Mouse (Mus musculus) CH12F3 (cell line): ENCODE measurements around the gene Atxn1.

Experiments used
- in situ Hi-C: fragments of 300-500 bp; cut with MboI; formaldehyde crosslinking; loops from 2 replicates; pipeline ENCODE4 v1.14.3; 2020; ENCODE audit warnings: low sequenced_read_pairs

Gene Atxn1

GRCm38 (mm10) chr13:45690426-45690825, 274.4 kb downstream of the Atxn1 start:
- in situ Hi-C loops: no loop called here

GRCm38 (mm10) chr13:45688864-45689263, 275.9 kb downstream of the Atxn1 start:
- in situ Hi-C loops: no loop called here

DNA sequence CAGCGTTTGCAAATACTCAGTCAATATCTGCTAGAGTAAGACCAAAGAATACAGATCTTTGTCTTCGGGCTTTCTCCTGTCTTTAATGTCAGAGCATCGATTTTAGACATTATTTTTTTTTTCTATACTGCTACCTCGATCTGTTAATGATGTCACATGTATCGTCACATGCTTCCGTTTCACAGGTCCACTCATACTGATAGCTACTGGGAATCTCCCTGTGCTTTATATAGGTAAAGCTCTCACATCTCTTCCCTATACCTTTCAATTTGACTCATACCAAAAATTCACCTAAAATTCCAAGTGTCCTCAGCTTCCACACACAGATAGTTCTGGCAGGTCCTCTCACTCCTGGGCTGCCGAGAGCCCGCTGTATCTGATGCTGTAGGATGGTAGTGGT, 277.2 kb downstream of the Atxn1 start:
- in situ Hi-C loops: no loop called here

- in situ Hi-C loops: no loop called here
Observed at GRCm38 (mm10) chr13:45686309-45686582, 278.6 kb downstream of the Atxn1 start.

DNA sequence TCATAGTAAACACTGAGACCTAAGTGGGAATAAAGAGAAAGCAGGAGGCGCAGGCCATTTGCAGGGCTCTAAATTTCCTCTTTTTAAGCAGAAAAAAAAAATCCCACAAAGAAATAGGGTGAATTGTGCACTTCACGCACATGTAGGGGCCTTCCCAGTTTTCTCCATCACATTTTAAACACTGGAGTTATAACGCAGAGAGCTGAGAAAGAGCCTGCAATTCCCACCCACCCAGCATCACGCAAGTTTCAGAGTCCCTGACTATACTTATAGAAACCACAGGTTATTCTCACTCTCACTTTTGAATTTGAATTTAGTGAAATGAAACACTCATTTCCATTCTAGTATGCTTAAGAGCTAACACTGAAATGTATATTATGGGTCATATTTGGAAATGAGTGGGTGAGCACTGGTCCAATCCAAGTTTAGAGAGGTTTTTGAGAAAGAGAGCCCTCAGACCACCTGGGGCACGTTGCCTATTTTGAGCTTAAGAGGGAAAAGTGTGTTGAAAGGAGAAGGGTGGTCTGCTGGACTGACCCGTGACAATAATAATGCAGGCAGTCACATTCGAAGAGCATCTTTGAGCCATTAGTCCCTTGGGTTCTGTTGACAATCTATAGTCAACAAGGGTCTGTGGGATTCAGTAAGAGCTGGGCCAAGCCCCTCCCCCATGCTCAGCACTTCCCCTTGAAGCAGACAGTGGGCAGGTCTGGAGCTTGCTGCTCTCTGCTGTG, 279.1 kb downstream of the Atxn1 start:
- in situ Hi-C loops: no loop called here

DNA sequence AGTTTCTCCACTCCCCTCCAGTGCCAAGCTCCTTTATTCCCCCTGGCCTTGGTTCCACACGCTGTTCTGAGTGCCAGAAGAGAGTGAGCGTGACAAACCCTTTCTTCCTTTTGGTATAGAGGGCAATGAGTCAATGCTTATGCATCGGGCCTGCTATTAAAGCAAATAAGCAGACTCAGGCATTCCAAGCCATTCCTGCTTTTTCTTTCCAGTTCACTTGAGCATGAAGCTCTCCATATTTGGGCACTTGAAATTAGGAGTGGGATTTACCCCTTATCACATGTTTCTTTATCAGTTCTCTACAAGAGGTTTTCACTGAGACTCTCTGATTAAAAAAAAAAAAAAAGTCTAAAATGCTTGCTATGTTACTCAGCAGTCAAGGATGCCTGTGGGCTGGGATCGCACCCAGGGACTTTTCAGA, 279.9 kb downstream of the Atxn1 start:
- in situ Hi-C loops: no loop called here

DNA sequence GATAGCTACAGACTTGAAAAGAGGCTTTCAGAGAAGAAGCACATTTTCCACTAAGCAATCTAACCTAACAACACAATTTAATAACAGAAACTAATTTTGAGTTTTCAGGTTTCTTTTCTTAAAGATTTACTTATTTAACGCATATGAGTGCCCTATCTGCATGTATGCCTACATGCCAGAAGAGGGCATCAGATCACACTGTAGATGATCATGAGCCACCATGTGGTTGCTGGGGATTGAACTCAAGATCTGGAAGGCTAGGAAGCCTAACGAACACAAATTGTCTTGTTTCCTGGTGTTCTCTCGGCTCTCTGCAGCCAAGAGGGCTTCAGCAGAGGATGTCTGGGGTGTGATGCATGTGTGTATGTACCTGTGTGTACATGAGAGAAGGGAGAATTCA, 280.8 kb downstream of the Atxn1 start:
- in situ Hi-C loops: no loop called here

DNA sequence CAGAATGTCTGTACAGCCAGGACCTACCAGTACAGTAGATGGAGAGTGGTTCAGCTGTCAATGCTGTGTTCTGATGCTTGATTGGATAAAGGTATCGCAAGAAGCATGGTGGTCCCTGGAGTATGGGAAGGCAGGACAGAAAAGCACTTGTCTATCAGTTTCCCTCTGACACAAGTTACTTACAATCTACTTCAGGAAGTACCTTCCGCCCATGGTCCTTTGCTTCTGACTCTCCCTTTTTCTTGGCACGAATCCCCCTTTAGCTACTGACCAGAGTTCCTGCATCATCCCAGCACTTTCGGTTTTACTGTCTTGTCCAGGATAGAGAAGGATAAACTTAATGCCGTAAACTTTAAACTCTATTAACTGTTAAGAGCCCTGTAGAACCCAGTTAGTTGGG, 283.6 kb downstream of the Atxn1 start:
- in situ Hi-C loops: no loop called here

GRCm38 (mm10) chr13:45680651-45681050, 284.2 kb downstream of the Atxn1 start:
- in situ Hi-C loops: no loop called here

GRCm38 (mm10) chr13:45679096-45679495, 285.7 kb downstream of the Atxn1 start:
- in situ Hi-C loops: no loop called here

DNA sequence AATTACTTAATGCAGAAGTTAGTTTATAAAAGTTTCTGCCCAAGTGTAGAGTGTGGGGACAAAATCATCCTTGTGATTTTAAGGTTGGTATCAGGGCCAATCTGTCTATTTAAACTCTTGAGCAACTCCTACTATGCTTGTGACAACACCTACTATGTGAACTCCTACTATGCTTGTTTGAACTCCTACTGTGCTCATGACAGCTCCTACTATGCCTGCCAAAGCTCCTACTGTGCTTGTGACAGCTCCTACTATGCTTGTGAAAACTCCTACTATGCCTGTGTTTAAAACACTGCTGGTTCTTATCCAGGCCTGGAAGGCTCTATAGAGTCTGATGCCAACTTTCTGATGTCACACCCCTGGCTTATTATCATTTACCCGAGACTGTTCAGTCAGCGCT, 292.2 kb downstream of the Atxn1 start:
- in situ Hi-C loops: no loop called here

DNA sequence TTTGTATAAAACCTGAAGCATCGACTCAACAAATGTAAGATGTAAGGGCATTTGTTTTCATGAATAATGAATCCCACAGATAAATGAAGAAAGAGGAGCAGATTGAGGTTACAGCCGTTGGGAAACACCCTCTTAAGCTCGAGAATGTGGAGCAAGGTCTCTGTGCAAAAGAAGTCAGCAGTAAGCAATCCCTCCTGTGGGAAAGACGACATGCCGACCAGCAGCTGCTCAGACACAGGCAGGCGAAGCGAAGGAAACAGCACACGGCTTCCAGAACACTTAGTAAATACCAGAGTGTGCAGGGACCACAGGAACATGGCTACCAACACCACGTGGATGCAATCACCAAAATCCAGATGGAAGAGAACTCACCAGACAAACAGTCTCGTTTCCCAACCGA, 294.8 kb downstream of the Atxn1 start:
- in situ Hi-C loops: no loop called here

- in situ Hi-C loops: no loop called here
Observed at GRCm38 (mm10) chr13:45662852-45663251, 302.0 kb downstream of the Atxn1 start.

DNA sequence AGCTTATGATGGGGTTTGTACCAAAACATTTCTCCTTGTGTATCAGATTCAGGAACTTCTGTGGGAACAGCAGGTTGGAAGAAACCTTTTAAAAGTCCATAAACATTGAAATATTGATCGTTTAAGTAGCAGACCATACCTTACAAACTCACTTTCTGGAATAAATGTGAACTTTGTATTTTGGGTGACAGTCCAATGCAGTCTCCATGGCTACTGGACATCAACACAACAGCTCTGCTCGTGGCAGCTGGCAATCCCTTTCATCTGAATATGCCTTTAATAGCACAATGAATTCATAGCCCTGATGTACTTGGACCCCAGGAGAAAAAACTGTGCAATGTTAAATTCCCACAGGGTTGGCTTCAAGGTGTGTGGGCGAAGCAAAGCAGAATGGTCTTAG, 302.6 kb downstream of the Atxn1 start:
- in situ Hi-C loops: no loop called here

GRCm38 (mm10) chr13:45661283-45662185, 303.3 kb downstream of the Atxn1 start:
- in situ Hi-C loops: no loop called here

GRCm38 (mm10) chr13:45659813-45660212, 305.0 kb downstream of the Atxn1 start:
- in situ Hi-C loops: no loop called here

DNA sequence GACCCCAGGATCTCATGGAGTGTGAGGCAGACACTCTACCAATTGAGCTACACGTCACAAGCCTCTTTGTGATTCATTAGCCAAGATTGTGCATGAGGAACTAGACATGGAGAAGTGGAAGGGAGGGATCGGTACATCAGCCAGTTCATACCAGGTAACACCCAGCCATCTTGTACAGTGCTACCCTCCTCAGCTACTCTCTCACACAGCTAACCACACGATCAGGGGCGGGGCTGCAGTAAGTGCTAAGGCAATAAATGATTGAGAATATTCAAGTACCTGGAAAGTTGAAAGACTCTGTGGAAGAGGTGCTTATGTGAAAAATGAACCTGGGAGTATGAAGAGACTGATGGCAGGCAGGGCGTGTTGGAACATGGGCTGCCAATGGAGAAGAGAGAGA, 306.5 kb downstream of the Atxn1 start:
- in situ Hi-C loops: no loop called here

DNA sequence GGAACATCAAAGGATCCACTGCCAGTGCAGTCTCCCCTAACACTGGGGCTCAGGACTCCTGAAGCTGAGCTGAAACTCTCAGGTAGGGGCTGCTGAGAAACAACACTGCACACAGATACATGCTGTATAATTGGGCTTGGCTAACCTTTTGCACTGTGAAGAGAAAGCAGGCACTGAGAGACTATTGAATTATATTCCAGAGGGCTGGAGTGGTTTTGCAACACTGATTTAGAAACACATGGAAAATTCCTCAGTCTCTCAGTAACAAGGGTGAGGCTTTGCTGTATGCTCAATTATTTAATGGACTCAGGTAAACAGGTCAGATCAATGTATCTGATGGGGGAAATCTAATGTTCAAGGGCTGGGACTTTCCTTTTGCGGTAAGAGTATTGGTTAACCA, 307.6 kb downstream of the Atxn1 start:
- in situ Hi-C loops: no loop called here

DNA sequence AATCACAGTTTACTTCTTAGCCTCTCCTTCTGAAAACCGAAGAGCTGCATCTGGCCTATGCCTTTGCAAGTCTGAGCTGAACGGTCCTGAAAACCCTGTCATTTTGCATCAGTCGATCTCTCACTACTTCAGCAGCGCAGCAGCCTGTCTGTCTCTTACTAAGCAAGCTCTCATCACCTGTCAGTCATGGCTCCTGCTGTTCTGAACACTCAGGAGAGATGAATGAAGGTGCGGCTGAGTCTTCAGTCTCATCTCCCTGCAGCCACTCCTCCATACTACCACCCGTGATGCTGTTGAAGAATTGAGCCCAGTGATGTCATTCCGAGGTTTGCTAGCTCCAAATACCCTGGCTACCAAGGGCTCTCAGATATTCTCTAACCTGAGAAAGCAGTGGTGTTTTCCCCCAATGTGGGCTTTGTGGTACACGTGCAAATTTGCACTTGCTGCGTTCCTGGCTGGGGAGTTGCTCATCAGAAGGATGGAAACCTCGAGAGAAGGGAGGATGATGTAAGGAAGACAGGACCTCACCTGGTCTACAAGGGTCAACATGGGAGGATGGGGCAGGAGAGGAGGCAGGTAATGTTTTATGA, 313.1 kb downstream of the Atxn1 start:
- in situ Hi-C loops: no loop called here

GRCm38 (mm10) chr13:45649197-45649812, 315.5 kb downstream of the Atxn1 start:
- in situ Hi-C loops: no loop called here

- in situ Hi-C loops: no loop called here
Observed at GRCm38 (mm10) chr13:45643780-45644395, 320.9 kb downstream of the Atxn1 start.
